Mouse (Mus musculus) spleen, adult 2 months (tissue): ENCODE data around the gene Tlx1.

ENCODE experiments used
- CTCF ChIP-seq: fragments of 200-500 bp; IDR thresholded peaks from 2 replicates; pipeline ENCODE4 v1.5.1; 2011; ENCODE audit warnings: mild to moderate bottlenecking, inconsistent platforms; ENCODE audit not compliant: insufficient read depth, insufficient read length, insufficient replicate concordance; ENCODE audit errors: extremely low read depth
- POLR2A ChIP-seq: fragments of 200-500 bp; IDR thresholded peaks from 2 replicates; pipeline ENCODE4 v1.6.1; 2011; ENCODE audit warnings: low read depth, low read length, inconsistent platforms

- TF ChIP-seq CTCF (no peak), POLR2A (no peak)
Observed at GRCm38 (mm10) chr19:45154521-45154920, 4.0 kb downstream of the Tlx1 start.
